Mouse (Mus musculus) layer of hippocampus, adult 8-10 months (tissue): ENCODE results near the gene Phf21a. TPM values are rescaled to one million over a fixed set of nuclear protein-coding genes. Genes with fewer than 3 reads are reported as not detected.

Experiments used
- DNase-seq, 2 experiments: peaks; one replicate each; pipeline ENCODE4 v3.0.0; 2022; ENCODE audit warnings: low spot score in 2 of 2
- total RNA-seq, 4 experiments: library from RNA; stranded (reverse); gene quantifications; 2 replicates each; pipeline ENCODE4 v1.2.4; 2022

Gene Phf21a
- total RNA-seq, 4 experiments from 2014 or later = 139 to 167 (median 156) TPM

DNA sequence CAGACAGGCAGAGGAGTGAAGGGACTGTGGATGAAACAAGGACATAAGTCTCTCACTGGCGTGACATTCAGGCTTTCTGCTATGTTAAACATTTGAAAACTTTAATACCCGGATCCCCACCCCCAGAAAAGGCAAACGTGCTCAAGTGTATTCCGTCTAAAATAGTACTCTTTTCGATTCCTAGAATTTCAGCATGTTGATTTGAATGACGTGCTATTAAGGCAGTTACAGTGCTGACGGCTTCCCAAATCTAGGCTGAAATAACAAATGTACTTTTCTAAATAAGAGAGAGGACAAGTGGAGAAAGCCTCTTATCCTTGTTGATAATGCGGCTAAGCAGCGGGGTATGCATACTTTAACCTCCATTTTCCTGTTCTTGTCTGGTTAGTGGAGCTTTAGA, 137.1 kb downstream of the Phf21a start:
- DNase-seq = no peak

DNA sequence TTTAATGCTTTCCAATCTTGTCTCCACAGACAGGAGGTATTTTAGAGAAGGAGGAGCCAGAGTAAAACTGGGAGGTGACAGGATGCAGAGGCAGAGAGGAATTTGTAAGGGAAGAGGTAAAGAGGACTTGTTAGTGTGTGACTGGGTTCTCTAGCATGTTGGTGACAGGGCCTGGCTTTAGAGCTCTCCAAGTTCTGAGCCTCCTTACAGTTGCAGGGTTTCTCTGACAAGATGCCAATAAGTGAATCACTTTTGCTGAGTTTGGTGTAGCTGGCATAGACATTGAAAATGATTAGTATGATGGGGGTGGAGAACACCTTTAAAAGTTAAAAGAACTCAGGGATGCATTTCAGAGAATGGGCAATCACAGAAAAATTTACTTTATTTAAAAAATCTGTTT, 138.8 kb downstream of the Phf21a start:
- DNase-seq = no peak

DNA sequence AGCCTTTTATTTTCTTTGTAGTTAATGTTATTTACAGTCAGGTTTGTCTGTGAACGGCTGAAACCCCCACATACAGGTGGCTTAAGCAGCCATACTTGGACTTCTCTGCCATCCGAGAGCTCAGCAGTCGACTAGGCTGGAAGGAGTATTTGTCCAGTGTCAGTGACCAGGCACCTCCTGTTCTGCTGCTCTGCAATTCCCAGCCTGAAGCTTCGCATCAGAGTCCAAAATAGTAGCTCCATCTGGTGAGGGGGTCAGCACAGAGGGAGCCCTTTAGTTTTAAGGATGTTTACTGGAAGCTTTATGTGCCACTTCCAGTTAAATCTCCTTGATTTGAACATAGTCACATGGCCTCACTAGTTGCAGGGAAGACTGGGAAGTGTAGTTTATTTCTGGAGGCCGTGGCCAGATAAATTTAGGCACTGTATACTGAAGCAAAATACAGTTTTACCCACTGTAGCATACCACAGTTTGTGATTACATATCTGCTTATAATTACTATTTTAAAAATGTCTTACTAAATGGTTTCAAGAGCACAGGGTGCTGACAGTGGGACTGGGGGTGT, 141.9 kb downstream of the Phf21a start:
- no peak for DNase-seq

DNA sequence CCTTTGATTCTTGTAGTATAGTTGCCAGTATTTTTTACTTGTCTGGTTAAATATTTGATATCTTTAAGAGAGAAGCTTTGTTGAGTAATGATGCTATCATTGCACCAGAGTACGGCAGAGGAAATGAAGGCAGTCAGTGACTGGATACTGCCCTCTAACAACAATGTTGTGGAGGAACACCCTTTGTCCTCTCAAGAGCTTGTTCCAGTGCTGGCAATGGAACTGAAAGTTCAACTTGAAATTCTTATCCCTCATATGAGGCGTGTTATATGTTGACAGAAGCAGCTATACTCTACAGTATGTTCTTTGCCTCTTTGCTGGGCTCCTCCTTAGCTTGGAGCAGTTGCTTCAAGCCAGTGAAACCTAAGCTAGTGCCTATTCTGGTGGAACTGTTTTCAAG, 147.4 kb downstream of the Phf21a start:
- no peak for DNase-seq

DNA sequence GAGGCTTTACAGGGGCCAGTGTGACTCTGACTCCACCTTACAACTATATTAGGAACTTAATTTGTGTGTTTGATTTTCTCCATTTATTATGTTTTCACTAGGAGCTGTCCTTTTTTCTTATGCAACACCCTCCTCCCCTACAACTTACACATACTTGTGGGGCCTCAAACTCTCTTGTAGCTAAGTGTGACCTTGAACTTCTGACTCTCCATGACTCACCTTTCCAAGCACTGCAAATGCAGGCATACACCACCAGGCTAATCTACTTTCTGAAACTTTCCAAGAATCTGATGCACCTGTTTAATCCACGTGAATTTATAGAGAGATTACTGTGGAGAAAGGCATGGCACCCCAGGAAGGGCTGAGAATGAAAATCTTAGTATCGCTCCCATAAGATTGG, 147.9 kb downstream of the Phf21a start:
- no peak for DNase-seq

DNA sequence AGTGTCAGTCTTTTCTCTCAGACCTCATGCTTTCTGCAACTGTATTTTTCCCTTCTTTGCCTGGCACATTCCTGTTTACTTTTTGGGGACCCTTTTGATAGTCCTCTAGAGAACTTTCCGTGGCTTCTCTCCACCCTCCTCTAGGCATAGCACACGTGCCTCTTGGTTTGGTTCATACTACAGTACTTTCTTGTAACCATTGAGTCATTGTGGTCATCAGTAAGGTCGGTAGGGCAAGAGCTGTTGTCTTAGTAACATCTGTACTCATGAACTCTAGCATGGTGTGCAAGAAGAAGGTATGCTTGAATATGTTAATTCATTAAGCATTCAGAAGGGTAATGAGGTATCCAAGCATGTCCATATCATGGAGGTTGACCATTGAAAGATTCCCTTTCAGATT, 148.4 kb downstream of the Phf21a start:
- no peak for DNase-seq

DNA sequence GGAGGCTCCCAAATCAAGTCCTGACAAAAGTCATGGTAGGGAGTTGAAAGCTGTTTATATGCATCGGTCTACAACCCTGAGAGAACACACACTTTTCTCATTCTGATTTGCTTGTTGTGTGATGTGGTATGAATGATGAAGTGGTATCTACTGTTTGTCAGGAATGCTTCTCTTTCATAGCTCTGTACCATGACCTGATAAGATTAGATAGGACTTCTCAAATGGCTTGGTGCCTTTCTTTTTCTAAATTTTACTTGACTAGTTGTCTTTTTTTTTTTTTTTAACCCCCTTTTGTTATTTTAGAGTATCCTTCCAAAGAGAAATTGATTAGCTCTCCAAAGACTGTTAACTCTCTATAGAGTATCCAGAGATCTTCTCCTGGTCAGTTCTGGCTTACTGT, 153.2 kb downstream of the Phf21a start:
- DNase-seq = no peak

DNA sequence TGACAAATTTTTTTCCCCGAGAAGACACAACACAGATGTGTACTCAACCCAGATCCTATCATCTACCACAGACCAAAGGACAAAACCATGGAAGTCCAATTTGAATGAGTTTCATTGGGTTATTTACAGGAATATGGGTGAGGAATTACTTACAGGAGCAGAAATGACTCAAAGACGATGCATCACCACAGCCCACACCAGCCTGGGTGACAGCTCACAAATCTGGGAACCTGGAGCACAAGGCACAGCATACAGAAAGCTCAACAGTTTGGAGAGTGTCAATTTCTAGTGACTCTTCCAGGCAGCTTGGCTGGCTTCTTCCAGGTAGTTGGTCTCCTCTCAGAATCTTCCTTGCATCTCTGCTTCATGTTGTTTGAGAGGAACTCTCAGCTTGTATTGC, 154.8 kb downstream of the Phf21a start:
- no peak for DNase-seq

DNA sequence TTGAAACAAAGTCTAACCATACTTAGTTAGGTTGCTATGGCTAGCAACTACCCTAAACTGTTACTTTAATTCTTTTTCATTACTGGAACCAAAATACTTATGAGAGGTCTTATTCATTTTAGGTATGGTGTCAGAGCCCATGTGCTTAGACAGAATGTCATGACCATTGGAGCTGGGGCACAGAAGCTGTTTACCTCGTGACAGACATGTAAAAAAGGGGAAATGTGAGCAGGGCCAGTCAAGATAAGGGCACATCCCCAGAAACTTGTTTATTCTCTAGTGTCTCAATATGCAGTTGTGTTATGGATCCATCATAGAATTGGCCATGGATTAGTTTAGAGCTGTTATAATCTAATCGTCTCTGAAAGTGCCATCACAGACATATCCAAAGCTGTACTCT, 157.6 kb downstream of the Phf21a start:
- no peak for DNase-seq

DNA sequence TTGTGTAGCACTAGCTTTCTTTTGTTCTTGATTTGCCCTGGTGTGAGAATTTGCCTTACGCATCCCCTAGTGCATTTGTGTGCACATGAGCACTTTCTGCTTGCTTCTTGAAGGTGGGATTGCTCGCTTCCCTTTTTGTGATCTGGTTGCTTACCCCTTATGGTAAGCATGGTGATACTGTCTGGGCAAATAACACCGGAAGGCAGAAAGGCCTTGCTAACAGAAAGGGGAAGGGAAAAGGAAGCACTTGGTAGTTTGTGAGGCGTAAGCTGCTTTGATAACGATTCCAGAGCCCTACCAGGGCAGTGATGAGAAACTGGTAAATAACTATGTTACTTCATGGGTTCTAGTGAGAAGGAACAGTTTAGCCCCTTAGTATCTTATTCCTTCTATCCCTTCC, 160.9 kb downstream of the Phf21a start:
- no peak for DNase-seq

DNA sequence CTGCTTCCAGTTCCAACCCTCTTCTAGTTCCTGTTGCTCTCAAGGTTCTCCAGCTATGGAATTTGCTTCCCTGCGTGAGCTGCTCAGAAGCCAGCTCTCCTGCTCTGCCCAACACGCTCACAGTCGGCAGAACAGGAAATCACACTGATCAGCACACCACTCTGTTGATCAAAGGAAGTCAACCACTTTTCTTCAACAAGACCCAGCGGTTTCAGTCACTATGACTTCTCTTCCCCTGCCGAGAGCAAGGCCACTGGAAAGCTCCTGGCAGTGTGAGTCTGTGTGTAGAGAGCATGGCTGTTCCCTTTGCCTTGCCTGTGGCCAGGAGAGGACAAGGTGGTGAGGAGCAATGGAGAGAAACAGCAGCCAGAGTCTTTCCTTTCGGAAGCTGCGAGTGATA, 163.2 kb downstream of the Phf21a start:
- no peak for DNase-seq

DNA sequence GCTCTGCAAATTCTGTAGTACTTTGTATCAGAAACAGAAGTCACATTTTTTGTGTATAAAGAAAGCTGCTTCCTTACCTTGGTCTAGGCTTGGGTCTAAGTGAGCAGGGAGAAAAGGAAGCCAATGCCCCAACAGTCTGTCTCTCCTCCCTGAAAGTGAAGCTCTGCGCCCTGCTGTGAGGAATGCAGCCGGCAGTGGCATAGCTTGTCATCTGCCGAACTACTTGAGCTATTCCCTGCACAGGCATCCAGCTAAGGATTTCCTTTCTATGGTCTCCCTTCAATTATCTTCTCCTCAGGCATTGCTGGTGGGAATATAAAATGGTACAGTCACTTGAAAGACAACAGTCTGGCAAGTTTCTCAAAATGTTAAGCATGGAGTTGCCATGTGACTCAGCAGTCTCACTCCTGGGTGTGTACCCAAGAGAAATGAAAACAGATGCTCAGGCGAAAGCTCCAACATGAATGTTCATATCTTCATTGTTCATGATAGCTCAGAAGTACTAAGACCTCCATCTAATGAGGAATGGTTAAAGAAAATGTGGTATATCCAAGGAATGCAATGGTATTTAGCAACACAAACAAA, 164.5 kb downstream of the Phf21a start:
- DNase-seq = no peak

DNA sequence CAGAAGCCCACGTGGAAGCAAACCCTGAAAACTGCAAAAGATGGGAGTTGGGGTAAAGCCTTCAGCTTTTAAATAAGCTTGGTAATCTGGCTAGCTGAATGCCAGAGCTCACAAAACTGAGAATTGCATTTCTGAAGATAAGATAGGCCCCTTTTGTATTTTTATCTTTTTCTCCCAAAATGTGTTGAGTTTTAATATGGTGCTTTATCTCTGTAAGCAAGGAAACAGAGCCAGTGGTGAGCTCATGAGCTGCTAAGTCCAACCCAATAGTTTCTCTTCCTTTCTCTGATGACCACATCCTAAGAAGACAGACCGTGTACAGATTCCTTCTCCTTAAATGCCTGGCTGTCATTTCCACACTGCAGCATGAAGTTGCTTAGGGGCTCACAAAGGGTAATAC, 167.0 kb downstream of the Phf21a start:
- no peak for DNase-seq

DNA sequence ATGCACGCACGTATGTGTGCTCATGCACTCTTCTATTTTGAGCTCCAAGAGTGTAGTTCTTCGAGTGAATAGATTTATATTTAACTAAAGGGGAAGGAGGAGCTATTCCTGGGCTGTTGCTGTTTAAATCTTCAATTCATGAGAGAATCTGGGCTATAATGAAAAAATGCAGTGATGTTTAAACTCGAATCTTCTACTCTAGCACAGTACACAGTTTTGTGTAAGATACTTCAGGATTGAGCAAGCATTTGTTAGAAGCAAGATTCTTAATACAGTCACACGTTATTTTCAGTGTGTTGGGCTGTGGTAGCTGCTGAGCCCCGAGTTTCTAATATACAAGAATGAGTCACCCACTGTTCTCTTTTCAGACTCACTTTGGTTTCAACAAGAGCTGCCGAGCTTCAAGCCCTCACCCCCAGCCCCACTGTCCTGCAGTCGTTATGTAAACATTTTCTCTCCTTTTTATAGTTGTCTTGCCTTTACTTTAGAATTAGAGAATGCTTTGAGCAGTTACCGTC, 173.2 kb downstream of the Phf21a start:
- DNase-seq = no peak

DNA sequence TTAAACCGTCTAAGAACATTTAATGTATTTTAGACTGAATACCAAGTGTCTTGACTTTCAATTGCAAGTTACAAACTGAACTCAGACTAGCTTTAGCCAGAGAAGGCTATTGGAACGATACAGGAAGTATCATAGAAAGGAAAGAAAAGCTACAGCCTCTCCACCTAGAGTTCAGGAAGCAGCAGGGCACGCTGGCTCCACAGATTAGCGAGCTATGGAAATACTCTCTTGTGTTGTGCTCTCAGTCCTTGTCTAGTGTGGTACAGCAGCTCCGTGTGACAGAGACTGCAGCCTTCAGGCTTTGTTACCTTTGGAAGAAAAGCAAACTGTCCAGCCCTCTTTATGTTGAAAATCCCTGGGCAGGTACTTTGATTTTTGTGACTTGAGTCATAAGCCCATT, 176.3 kb downstream of the Phf21a start:
- DNase-seq = no peak

DNA sequence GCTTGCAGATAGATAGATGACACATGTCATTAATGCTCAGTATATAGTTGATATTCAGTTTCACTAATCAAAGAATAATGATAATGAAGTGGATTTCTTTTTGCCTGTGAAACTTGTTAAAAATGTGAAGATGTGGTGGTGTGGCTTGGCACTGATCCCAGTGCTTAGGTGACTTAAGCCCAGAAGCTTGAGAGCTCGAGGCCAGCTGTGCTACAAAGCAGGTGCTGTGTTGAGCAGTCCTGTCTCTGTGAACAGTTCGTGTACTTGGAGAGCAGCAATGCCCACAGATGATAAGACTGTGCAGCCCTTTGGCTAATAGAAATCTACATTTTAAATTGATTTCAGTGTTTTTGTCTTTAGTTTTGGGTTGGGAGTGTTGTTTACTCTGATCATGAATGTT, 179.6 kb downstream of the Phf21a start:
- no peak for DNase-seq

DNA sequence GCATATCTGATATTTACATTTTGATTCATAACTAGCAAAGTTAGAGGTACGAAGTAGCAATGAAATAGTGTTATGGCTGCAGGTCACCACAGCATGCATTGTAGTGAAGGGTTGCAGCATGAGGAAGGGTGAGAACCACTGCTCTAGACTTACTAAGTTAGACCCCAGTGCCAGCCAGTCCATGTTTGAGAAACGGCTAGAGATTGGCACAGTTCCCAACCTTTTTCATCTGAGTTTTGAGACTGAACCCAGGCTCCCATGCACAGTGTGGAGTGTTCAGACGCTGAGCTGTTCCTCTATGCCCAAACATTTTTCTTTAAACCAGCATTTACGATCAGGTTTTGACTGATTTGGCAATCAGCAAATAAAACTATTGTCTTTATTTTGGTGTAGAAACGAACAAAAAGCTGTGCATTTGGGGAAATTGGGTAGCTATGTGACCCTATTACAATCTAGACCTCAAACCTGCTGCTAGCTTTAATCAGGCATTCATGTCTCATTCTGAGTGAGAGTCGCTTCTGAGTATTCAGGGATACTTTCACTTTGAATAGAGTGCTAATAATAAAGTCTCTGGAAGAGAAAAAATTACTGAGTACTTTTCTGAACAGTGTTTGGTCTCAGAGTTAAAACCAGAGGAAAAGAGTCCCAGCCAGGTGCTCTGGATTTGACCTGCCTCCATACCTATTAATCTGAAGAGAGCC, 180.3 kb downstream of the Phf21a start:
- no peak for DNase-seq

DNA sequence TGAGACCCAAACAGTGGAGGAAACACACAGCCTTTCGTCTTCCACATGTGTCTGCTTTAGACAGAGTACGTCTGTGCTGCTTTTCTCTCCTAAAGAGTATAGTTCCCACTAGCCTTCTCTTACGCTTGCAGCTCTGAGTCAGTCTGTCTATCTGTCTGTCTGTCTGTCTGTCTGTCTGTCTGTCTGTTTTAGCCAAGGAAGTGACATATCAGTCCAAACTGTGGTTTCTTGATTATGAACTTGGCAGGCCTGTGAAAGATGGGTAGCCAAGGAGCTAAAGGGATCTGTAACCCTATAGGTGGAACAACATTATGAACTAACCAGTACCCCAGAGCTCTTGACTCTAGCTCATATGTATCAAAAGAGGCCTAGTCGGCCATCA, 180.9 kb downstream of the Phf21a start:
- no peak for DNase-seq

DNA sequence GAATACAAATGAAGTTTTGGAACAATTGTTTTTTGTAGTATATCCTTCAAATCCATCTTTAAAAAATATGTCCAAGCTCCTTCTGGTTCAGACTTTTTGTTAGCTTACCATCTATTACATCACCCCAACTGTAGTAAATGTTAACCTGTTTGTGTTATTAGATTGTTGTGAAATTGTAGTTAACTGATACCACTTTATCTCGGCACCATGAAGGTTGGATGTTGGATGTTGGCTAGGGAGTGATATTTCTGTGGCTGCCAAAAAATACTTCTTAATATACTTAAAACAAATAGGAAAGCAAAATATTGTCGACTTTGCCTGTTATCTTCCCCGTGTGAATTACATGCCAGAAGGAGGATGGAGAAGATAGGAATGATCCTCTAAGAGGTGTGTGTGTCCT, 184.9 kb downstream of the Phf21a start:
- no peak for DNase-seq

DNA sequence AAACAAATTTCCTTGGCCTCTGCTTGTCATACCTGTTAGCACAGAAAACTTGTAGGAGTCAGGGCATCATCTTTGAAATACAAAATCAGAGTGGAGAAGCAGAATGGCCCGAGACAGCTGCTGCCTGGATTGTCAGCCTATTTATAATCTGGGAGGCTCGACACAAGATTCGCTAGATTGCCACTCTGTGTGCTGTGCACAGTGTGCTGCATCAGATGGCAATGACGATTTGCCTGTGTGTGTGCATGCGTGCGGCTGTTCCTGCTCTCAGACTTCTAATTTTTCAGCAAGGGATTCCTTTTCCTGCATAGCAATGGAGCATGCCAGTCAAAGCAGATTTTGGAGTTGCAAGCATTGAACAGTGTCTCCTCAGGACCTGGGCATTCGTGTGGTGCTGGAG, 185.7 kb downstream of the Phf21a start:
- peak; percentile 54 to 62 for DNase-seq

DNA sequence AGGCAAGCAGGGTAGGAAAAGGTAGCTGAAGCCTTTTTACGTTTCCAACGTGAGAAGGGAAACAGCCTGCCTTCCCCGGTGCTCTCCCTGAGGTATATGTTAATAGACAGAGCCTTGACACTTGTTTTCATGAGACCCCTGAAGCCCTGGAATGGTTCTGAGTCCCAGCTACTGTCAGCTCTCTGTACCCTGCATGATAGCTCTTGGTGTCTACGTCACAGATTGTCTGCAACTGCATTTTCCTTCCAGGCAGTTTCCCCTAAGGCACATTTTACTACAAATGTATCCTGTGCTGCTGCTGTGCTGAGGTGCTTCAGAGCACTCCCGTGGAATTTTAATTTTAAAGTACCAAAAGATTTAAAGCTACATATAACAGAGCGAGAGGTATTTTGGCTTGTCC, 186.5 kb downstream of the Phf21a start:
- no peak for DNase-seq

DNA sequence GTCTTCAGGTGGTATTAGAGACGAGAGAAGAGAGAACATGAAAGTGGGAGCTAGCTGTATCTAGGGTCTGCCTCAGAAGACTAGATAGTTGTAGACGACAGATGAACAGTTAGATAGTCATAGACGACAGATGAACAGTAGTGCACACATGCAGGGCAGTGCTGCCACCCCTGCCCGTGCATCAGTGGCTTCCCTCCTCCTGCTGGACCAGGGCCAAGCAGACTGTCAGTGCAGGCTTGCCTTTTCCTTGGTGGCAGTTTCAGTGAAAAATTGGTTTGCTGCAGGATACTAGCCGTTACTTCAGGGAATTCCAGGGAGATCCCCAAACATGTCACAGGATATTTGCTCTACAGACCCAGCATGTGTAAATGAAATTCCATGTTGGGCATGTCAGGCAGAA, 192.7 kb downstream of the Phf21a start:
- peak; percentile 30 to 38 for DNase-seq

DNA sequence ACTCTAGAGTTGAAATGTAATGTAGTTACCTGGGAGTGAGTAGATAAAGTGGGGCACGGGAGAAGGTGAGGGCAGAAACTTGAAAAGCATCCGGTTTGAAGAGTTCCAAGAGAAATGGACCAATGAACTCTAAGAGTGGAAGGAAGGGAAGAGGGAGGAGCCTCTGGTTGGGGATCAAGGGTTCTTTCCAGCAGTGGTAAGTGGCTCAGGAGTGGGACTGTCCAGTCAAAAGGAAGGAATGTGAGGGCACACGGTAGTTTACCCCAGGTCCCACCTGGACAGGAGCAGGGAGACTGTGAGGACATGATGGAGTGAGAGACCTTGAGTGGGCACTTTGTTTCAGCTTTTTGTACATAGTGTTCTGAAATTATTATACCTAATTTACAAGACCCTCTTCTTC, 196.4 kb downstream of the Phf21a start:
- DNase-seq = no peak
